Mouse (Mus musculus): Measurements from ENCODE around the gene 4930562C15Rik. TPM values are rescaled to one million over a fixed set of nuclear protein-coding genes. Genes with fewer than 3 reads are reported as not detected.
"Not testable (repeated sequence)": the region's sequence is repeated elsewhere in the genome, so short reads cannot be mapped to it uniquely, and the experiment has no call there.

Gene 4930562C15Rik
- polyA plus RNA-seq (2016; fragmentation: Nextera tagmentation; extraction: Ambion mirVana), result 0.44 and 0.59 TPM in 2 replicates

GRCm38 (mm10) chr16:4835191-4835590, at the start of gene 4930562C15Rik:
Gene 4930562C15Rik, plus strand, starts transcription at chr16:4835416.
- no peaks in the 10 kb centered on the region for H3K27me3 ChIP-seq (ENCODE audit: insufficient read depth, poor library complexity, severe bottlenecking)
- no peaks in the 10 kb centered on the region for H3K9me3 ChIP-seq
- H3K36me3 ChIP-seq, result no peaks in the 10 kb centered on the region
- DNase-seq (ENCODE audit: low spot score), result no peak
- H3K27ac ChIP-seq, result no peak within 1 kb of the TSS
- WGBS, result 80% methylated on average over 3 of the region's 3 CpGs
- no peak within 1 kb of the TSS for H3K4me3 ChIP-seq
- H3K4me1 ChIP-seq, result peaks cover 2% of the 10 kb centered on the region; the same call in 1 of the 2 replicates

GRCm38 (mm10) chr16:4785706-4786105, 49.5 kb upstream of the 4930562C15Rik start:
- no peaks in the 10 kb centered on the region for H3K27me3 ChIP-seq (ENCODE audit: insufficient read depth, poor library complexity, severe bottlenecking)
- no peak overlapping the region for H3K27ac ChIP-seq
- peaks cover 12% of the 10 kb centered on the region for H3K36me3 ChIP-seq
- H3K4me3 ChIP-seq, result no peak overlapping the region
- H3K9me3 ChIP-seq, result no peaks in the 10 kb centered on the region
- H3K4me1 ChIP-seq, result peaks cover 75% of the 10 kb centered on the region
- WGBS, result 75% methylated on average over 4 of the region's 4 CpGs
- DNase-seq (ENCODE audit: low spot score), result no peak

DNA sequence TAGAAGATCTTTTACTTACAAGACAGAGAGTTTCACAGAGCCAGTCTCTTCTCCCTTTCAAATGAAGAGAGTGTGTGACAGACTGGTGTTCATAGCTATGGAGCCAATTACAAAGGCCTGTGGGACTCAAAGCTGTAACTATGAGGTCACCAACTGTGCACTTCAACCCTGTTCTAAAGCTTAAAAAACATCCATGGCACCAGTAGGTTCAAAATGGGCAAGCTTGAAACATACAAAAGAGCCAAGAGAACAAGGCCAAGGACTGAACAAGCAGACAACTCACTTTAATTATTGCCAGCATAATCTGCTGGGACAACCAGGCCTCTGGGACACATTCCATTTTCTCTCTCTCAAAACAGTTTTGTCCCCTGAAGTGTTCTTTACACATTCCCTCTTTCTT, 47.0 kb upstream of the 4930562C15Rik start:
- H3K4me3 ChIP-seq, result peak overlapping the region; percentile 85
- no peaks in the 10 kb centered on the region for H3K9me3 ChIP-seq
- H3K27ac ChIP-seq, result no peak overlapping the region
- DNase-seq (ENCODE audit: low spot score), result no peak
- H3K27me3 ChIP-seq (ENCODE audit: insufficient read depth, poor library complexity, severe bottlenecking), result no peaks in the 10 kb centered on the region
- peaks cover 10% of the 10 kb centered on the region for H3K36me3 ChIP-seq
- H3K4me1 ChIP-seq, result peaks cover 54% of the 10 kb centered on the region

GRCm38 (mm10) chr16:4789311-4789768, 45.9 kb upstream of the 4930562C15Rik start:
- no peaks in the 10 kb centered on the region for H3K27me3 ChIP-seq (ENCODE audit: insufficient read depth, poor library complexity, severe bottlenecking)
- H3K27ac ChIP-seq, result peak overlapping the region; percentile 99
- WGBS, result under 1% methylated on average over 29 of the region's 29 CpGs
- peak overlapping the region; percentile 85 for H3K4me3 ChIP-seq
- H3K9me3 ChIP-seq, result no peaks in the 10 kb centered on the region
- H3K4me1 ChIP-seq, result peaks cover 42% of the 10 kb centered on the region
- H3K36me3 ChIP-seq, result peaks cover 4% of the 10 kb centered on the region; the same call in 1 of the 2 replicates
- DNase-seq (ENCODE audit: low spot score), result no peak

GRCm38 (mm10) chr16:4789810-4790559, 45.2 kb upstream of the 4930562C15Rik start, which contains the start of gene Cdip1:
Gene Cdip1, minus strand, starts transcription at chr16:4790292.
- peak within 1 kb of the TSS; percentile 85 for H3K4me3 ChIP-seq
- peak; percentile 97 for DNase-seq (ENCODE audit: low spot score)
- peaks cover 36% of the 10 kb centered on the region for H3K4me1 ChIP-seq
- under 1% methylated on average over 51 of the region's 51 CpGs for WGBS
- no peaks in the 10 kb centered on the region for H3K9me3 ChIP-seq
- H3K27me3 ChIP-seq (ENCODE audit: insufficient read depth, poor library complexity, severe bottlenecking), result no peaks in the 10 kb centered on the region
- peak within 1 kb of the TSS; percentile 99 for H3K27ac ChIP-seq
- H3K36me3 ChIP-seq, result peaks cover 4% of the 10 kb centered on the region; the same call in 1 of the 2 replicates

DNA sequence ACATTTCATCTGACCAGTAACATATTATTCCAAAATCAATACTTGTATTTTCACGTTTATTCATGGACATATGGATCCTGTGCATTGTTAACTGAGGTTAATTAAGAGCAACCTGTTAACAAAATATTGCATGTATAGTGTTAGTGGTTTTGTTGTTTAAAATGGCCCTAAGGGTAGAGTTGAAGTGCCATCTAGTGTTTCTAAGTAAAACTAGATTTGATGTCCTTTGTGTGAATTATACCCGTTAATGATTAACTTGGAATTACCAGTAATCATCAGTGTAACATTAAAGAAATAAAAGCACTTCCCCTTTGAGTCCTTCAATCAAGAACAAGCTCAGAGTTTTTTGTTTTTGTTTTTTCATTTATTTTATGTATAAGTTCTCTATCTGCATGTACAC, 43.9 kb upstream of the 4930562C15Rik start:
- no peak overlapping the region for H3K27ac ChIP-seq
- no peak overlapping the region for H3K4me3 ChIP-seq
- H3K9me3 ChIP-seq, result no peaks in the 10 kb centered on the region
- DNase-seq (ENCODE audit: low spot score), result no peak
- 62% methylated on average over 2 of the region's 2 CpGs for WGBS
- peaks cover 26% of the 10 kb centered on the region for H3K4me1 ChIP-seq
- peaks cover 4% of the 10 kb centered on the region; the same call in 1 of the 2 replicates for H3K36me3 ChIP-seq
- no peaks in the 10 kb centered on the region for H3K27me3 ChIP-seq (ENCODE audit: insufficient read depth, poor library complexity, severe bottlenecking)

GRCm38 (mm10) chr16:4796631-4797030, 38.6 kb upstream of the 4930562C15Rik start:
- no peaks in the 10 kb centered on the region for H3K4me1 ChIP-seq
- H3K36me3 ChIP-seq, result no peaks in the 10 kb centered on the region
- DNase-seq (ENCODE audit: low spot score), result no peak
- WGBS, result 78% methylated on average over 4 of the region's 4 CpGs
- H3K9me3 ChIP-seq, result no peaks in the 10 kb centered on the region
- H3K27ac ChIP-seq, result no peak overlapping the region
- H3K4me3 ChIP-seq, result no peak overlapping the region
- H3K27me3 ChIP-seq (ENCODE audit: insufficient read depth, poor library complexity, severe bottlenecking), result no peaks in the 10 kb centered on the region

- no peaks in the 10 kb centered on the region for H3K4me1 ChIP-seq
- 0 out of 2 replicates have a peak, but pooled peaks cover 3% of the 10 kb centered on the region for H3K36me3 ChIP-seq
- DNase-seq (ENCODE audit: low spot score), result no peak
- no peak overlapping the region for H3K27ac ChIP-seq
- peaks cover 11% of the 10 kb centered on the region for H3K9me3 ChIP-seq
- WGBS, result 82% methylated on average over 3 of the region's 3 CpGs
- H3K27me3 ChIP-seq (ENCODE audit: insufficient read depth, poor library complexity, severe bottlenecking), result no peaks in the 10 kb centered on the region
- H3K4me3 ChIP-seq, result no peak overlapping the region
These were observed 16.9 kb upstream of the 4930562C15Rik start for GRCm38 (mm10) chr16:4818349-4818748.

DNA sequence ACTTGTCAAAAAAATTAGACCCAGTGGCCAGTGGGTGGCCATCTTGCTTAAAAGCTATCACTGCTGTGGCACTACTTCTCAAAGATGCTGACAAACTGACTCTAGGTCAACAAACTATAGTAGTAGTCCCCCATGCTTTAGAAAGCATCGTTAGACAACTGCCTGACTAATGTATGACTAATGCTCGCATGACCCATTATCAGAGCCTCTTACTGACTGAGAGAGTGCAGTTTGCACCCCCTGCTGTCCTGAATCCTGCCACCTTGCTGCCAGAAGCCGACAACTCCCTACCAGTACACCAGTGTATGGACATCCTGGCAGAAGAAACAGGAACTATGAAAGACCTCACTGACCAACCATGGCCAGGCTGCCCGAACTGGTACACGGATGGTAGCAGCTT, 10.8 kb upstream of the 4930562C15Rik start:
- H3K27ac ChIP-seq; H3K36me3 ChIP-seq; H3K4me3 ChIP-seq; H3K4me1 ChIP-seq; DNase-seq (ENCODE audit: low spot score); H3K27me3 ChIP-seq (ENCODE audit: insufficient read depth, poor library complexity, severe bottlenecking): not testable (repeated sequence)
- 78% methylated on average over 5 of the region's 5 CpGs for WGBS
- peaks cover 11% of the 10 kb centered on the region for H3K9me3 ChIP-seq

GRCm38 (mm10) chr16:4827639-4828038, 7.6 kb upstream of the 4930562C15Rik start:
- peaks cover 2% of the 10 kb centered on the region; the same call in 1 of the 2 replicates for H3K4me1 ChIP-seq
- no peaks in the 10 kb centered on the region for H3K27me3 ChIP-seq (ENCODE audit: insufficient read depth, poor library complexity, severe bottlenecking)
- H3K36me3 ChIP-seq, result no peaks in the 10 kb centered on the region
- WGBS, result 85% methylated on average over 5 of the region's 5 CpGs
- H3K9me3 ChIP-seq, result no peaks in the 10 kb centered on the region
- no peak overlapping the region for H3K27ac ChIP-seq
- no peak for DNase-seq (ENCODE audit: low spot score)
- no peak overlapping the region for H3K4me3 ChIP-seq

DNA sequence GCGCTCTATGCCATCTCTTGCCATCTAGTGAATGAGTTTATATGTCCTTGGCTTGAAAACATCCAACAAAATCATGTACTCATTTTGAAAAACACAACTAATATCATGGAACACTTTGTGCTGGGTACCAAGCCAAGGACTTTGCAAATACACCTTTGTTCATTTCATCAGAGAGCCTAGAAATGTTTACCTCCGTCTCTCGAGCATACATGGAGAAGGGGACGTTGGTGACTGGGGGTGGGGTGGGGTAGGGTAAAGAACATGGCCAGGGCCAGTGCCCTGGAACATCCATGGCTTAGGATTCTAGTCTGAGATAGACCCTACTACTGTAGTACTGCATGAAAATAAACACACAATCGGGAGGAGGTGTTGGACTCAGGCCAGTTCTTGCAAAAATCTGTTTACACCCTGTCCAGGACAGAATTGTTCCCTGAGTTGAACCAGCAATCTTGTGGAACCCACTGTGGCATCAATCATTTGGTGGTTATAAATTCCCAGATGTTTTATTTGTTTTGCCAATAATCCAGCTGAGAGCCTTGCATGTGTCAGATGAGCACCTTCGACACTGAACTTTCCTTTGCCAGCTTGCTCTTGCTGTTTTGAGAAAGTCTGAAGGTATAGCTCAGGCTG, 5.8 kb upstream of the 4930562C15Rik start:
- no peak for DNase-seq (ENCODE audit: low spot score)
- no peak overlapping the region for H3K4me3 ChIP-seq
- H3K27me3 ChIP-seq (ENCODE audit: insufficient read depth, poor library complexity, severe bottlenecking), result no peaks in the 10 kb centered on the region
- WGBS, result 87% methylated on average over 6 of the region's 6 CpGs
- no peaks in the 10 kb centered on the region for H3K9me3 ChIP-seq
- no peak overlapping the region for H3K27ac ChIP-seq
- H3K4me1 ChIP-seq, result peaks cover 2% of the 10 kb centered on the region; the same call in 1 of the 2 replicates
- H3K36me3 ChIP-seq, result no peaks in the 10 kb centered on the region

GRCm38 (mm10) chr16:4831650-4832419, 3.4 kb upstream of the 4930562C15Rik start:
- DNase-seq (ENCODE audit: low spot score), result no peak
- no peaks in the 10 kb centered on the region for H3K27me3 ChIP-seq (ENCODE audit: insufficient read depth, poor library complexity, severe bottlenecking)
- H3K9me3 ChIP-seq, result no peaks in the 10 kb centered on the region
- H3K36me3 ChIP-seq, result no peaks in the 10 kb centered on the region
- no peak overlapping the region for H3K4me3 ChIP-seq
- WGBS, result 64% methylated on average over 15 of the region's 15 CpGs
- H3K27ac ChIP-seq, result no peak overlapping the region
- H3K4me1 ChIP-seq, result peaks cover 2% of the 10 kb centered on the region; the same call in 1 of the 2 replicates

Measured in heart, embryonic 10.5 days (tissue).